Mouse (Mus musculus) T-helper 2 cell (primary cell): ENCODE measurements at regions not wholly inside any gene's neighbourhood (a gene's known extent, or its start where the extent isn't known, plus 50 kb on each side); places are given as distances from the start of the nearest gene placed in this dataset.

ENCODE experiments used
- in situ Hi-C: fragments of 300-600 bp; cut with MboI, MseI; formaldehyde crosslinking; loops from one replicate; pipeline ENCODE4 v1.15.1; 2025; ENCODE audit warnings: high pct_unique_total_duplicates

DNA sequence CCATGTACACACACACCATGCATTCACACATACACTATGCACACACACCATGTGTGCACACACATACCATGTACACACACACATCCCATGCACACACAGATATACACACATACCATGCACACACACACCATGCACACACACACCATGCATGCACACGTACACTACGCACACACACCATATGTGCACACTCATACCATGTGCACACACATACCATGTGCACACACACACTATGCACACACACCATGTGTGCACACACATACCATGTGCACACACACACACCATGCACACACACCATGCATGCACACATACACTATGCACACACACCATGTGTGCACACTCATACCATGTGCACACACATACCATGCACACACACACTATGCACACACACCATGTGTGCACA lies 87.1 kb upstream of the Tmem150c start:
- in situ Hi-C loops = loop anchor here (5.0 to 25.0 kb wide), 2 partner anchors 174 to 1059 kb away; no protein-coding TSS in a partner anchor

DNA sequence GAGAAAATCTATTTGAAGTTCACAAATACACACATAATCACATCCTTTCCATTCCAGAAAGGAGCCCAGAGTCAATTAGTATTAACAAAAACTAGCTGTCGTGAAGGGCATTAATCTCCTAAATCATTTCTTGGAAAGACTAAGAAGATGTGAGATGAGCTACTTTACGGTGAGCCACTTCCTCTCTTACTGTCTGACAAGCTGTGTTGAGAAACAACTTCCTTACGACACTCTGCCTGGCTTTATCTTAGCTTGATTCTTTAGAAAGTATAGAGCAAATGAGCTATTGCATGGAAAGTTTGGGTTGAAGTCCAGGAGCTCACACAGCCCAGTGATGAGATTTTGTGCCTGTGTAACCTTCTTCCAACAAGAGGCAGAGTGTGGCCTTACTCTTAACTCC lies 85.2 kb upstream of the Tmem150c start:
- in situ Hi-C loops = loop anchor here (5.0 to 25.0 kb wide), 2 partner anchors 173 to 1058 kb away; no protein-coding TSS in a partner anchor

DNA sequence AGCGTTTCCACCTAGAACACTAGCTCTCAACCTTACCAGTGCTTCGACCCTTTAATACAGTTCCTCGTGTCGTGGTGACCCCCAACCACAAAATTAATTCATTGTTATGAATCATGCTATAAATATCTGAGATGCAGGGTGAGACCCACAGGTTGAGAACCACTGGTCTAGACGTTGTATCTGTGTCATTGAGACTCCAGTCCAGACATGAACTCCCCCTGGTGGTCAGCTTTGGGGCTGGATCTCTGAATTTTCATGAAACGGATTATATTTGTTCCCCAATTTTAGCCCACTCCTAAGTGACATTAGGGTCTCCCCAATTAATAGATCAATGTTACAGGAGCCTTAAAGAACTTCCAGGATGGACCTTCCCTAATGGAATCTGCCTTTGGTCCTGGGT lies 81.3 kb upstream of the Tmem150c start:
- in situ Hi-C loops = loop anchor here (25.0 kb wide), 1 partner anchor 1054 kb away; no protein-coding TSS in a partner anchor

DNA sequence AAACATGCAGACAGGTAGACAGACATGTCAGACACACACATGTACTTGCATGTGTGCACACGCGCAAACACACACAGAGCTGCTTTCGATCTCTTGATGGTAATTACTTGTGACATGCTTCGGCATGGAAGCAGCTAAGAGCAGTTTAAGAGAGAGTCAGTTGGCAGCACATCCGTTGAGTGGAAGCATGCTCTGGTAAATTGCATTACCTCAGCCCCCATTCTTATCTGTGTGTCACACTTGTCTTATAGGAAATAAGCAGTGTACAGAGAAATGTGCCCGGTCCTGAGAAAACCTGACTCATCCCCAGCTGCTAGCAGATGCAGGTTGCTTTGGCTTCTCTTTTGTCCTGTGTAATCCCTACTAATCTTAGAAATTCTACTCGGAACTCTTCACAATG lies 80.0 kb upstream of the Tmem150c start:
- in situ Hi-C loops = loop anchor here (25.0 kb wide), 1 partner anchor 1052 kb away; no protein-coding TSS in a partner anchor

DNA sequence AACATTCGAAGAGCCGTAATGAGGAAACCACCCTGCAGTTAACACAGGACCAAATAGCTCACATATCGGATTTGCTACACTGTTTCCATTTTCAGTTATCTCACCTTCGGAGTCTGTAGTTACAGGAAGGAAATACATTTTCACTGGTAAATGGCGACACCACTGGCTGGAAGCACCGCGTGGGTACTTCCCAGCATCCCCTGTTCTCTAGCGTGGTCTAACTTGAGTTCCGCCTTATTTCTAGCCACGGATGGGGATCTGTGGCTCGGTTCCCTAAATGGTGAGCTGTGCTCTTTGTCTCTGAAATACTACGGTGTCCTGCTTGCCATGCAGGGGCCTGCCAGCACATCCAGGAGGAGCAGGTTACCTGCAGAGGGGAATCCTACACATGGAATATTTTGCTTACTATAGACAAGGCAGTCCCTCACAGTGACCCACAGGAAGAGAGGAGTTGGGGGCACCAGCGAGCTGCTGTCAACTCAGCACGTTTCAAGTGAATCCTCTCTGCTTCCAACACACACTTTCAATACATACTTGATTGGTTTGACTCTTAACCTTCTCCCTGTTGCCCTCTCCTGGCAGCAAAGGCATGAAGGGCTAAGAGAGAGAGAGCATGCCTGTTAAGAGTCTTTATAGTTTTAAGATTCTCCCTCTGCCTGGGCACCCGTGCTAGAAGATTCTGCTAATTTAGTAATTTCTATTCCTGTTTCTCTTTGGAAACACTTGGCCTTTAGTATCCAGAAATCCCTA lies 78.9 kb upstream of the Tmem150c start:
- in situ Hi-C loops = loop anchor here (25.0 kb wide), 1 partner anchor 1051 kb away; no protein-coding TSS in a partner anchor

DNA sequence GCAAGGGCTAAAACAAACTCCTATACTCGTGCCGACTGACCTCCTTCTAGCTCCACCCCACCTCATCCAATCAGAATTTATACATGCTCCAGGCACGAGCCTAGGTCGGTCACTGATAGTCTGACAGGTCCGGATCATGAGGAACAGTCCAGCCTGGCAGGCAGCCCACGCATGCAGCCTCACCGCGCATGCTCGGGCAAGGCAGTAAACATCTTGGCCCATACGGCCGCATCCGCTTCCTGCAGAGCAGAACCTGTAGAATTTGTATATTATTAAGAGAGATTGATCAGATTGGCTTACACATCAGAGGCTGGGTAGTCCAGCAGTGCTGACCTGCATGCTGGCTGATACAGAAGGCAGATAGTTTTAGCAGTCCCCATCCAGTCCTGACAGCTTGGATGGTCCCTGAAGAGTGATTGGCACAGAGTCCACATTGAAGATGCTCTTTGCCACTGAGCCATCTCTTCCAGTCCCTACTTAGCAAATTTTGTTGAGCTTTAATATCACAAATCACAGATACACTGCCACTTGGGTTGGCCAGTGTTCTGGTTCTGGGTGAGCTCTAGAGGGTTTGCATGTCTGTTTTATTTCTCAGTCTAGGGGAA lies 78.2 kb upstream of the Tmem150c start:
- in situ Hi-C loops = loop anchor here (25.0 kb wide), 1 partner anchor 1050 kb away; no protein-coding TSS in a partner anchor

DNA sequence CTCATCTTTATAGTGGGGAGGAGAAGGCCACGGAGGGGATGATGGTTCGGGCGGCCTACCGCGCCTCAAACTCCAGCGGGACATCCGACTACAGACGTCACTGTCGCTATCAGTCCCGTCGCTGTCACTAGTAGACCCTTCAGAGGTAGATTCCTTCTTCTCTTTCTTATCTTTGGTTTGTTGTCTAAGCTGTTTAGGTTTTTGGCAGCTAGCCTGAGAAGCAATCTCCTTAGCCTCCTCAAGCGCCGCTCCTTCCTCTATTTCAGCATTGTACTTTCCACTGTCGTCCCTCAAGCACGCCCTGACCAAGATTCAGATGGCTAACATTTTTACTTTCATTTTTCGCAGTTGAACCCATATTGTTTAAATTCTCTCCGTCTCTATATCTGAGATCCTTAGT lies 76.7 kb upstream of the Tmem150c start:
- in situ Hi-C loops = loop anchor here (25.0 kb wide), 1 partner anchor 1049 kb away; no protein-coding TSS in a partner anchor

DNA sequence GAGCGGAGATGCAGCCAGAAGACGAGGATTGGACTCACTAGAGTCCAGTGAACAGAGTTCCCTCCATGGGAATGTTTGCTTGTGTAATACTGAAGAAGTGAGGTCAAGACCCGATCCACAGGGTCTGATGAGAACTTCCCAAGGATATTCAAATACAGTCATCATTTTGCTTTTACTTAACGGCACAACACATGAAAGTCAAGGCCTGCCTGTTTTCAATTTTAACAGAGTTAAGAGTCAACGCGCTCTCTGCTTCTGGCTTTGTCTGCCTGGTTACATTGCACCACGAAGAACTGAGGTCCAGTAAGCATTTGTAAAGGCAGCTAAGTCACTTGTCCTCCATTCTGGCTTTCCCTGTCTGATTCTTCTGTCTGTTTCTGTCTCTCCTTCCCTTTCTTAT lies 72.5 kb upstream of the Tmem150c start:
- in situ Hi-C loops = loop anchor here (25.0 kb wide), 1 partner anchor 1045 kb away; no protein-coding TSS in a partner anchor

DNA sequence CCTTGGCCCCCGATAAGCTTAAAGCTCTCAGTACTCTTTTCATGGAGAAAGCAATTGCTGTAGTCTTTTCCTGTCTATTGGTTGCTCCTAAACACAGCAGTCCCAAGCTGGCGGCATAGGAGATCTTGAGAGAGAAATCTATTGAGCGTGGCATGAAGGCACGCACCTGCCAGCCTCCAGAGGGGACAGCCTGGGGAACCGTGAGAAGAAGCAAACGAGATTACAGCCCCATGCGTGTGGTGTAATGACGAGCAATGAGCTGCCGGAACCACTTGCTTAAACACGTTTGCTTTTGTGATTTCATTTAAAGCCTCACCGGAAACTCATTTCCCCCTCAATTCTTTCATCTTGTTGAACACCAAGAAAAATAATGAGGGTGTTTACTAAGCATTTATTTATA lies 72.0 kb upstream of the Tmem150c start:
- in situ Hi-C loops = loop anchor here (25.0 kb wide), 1 partner anchor 1044 kb away; no protein-coding TSS in a partner anchor

DNA sequence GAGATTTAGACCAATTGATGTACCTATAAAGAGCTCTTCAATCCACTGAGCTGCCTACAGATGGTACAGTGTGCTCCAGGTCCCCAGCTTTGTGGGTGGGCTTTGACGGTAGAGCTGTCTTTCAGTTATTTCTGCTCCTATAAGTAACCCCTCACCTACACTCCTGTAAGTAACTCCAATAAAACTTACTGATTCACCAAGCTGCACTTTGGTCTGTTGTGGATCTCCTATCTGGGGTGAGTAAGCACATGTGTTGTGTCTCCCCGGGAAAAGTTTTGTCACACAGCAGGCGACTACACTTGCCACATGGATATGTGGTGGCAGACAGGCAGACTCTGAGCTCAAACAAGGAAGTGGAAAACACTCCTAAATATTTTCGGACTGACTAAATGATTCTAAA lies 70.4 kb upstream of the Tmem150c start:
- in situ Hi-C loops = loop anchor here (25.0 kb wide), 1 partner anchor 1043 kb away; no protein-coding TSS in a partner anchor

DNA sequence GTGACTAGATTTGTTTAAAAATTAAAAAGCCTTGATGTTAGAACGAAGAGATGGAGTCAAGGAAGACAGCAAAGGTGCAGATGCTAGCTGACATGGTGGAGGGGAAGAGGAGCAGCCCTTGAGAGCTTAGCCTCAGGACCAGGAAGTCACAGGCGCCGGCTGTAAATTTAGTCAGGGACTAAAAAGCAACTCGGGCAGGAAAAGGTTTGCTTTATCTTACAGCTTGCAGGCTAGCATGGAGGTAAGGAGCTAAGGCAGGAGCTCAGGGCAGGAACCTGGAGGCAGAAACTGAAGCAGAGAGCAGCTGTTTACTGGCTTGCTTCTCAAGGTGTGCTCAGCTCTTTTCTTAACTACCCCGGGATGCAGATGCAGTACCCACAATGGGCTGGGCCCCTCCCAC lies 68.3 kb upstream of the Tmem150c start:
- in situ Hi-C loops = loop anchor here (25.0 kb wide), 1 partner anchor 1041 kb away; no protein-coding TSS in a partner anchor

DNA sequence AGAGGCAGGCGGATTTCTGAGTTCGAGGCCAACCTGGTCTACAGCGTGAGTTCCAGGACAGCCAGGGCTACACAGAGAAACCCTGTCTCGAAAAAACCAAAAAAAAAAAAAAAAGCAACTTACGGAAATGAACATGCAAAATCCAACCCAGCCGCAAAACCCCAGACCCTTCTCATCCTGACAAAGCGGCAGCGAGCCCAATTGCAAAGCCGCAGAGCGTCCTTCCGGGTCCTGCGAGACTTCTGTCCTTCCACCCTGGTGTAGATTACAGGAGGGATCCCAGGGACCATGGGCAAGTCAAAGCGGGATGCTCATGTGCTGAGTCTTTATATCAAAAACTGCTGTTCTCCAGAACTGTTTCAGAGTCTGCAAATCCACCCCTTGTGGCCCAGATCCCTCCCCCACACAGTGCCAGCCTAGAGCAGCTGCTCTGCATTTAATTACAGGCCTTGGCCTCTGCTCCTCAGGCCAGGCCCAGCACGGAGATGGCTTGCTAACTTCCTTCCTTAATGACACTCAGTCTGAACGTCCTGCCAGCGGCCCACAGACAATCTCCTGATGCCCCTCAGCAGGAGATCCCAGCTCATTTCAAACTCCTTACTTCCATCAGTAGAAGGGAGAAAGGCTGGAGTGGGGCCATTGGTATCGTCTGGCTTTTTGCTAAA lies 67.1 kb upstream of the Tmem150c start:
- in situ Hi-C loops = loop anchor here (25.0 kb wide), 1 partner anchor 1039 kb away; no protein-coding TSS in a partner anchor

DNA sequence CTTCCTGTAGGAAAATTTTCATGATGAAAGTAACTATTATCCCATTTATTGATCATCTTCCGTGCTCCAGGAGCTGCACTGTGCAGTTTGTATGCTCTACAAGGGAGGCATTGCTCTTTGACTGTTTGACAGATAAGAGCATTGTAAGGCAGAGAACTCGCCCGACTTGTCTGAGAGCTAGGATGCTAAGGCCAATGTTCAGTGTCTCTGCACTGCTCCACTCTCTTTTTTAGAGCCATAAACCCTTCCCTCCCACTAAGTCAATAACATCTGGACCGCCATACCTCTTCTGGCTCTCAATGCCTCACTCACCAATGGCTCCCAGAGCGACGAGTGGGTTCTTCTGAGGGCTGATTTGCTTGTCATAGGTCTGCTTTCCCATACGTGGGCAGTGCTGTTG lies 65.9 kb upstream of the Tmem150c start:
- in situ Hi-C loops = loop anchor here (25.0 kb wide), 1 partner anchor 1038 kb away; no protein-coding TSS in a partner anchor

DNA sequence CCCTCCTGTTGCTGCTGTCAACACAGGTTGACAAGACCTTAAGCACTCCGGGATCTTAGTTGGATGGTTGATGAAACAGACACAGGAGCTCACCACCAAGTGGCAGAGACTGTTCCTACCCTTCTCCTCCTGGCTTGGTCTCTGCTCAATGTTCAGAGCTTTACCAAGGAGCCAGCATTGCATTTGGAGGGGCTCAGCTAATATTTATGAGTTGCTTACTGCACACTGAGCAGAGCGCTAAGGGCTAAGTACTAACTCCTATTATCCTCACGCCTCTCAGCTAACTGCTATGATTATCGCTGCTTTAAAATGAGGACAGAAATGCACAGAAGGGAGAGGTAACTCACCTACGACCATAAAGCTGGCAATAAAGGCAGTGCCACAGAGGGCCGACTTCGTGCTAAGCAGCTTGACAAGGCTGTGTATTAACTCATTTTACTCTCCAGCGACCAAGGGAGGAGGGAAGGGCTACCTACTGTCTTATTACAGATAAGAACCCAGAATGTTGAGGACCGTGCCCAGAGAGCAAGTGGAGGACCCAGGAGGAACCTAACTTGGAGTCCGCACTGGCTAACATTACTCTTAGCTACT lies 65.3 kb upstream of the Tmem150c start:
- in situ Hi-C loops = loop anchor here (25.0 kb wide), 1 partner anchor 1038 kb away; no protein-coding TSS in a partner anchor

DNA sequence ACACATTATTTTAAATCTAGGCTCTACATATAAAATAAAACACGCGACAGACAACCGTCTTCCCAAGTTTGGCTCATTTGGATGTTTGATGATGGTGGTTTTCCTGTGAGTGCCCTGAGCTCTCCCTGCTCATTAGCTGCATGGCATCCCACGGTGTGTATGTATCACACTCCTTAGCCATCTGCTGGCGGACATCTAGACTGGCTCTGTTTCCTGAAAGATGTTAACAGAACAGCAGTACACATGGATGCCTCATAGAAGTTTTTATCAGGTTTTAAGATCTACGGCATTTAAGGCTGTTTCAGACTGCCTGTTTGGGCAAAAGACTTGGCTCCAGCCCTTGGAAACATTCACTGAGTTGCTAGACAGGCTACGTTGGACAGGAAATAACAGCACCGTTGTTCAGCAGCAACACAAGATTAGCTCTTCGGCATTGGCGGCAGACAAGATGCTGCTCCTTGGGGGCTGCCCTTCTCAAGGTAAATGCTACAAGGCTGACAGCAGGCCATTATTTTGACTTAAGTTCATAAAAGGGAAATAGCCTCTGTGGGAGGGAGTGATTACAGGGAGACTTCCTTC lies 61.5 kb upstream of the Tmem150c start:
- in situ Hi-C loops = no loop called here

DNA sequence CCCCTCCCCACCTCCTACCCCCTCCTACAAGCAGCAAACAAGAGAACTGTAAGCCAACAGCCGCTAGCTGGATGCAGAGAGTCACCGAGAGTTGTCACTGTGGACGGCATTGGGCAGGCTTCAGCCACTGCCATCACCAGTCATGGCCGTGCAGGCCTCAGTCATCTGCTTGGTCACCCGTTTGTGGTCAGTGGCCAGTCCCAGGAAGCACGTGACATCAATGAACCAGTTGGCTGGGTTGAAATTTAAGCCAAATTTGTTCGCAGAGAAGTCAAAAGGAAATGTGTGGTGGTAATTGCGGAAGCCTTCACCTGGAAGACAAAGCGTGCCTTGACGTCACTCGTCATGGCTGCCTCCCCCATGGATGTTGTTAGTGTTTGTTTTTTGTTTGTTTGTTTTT lies 60.7 kb upstream of the Tmem150c start:
- in situ Hi-C loops = no loop called here

DNA sequence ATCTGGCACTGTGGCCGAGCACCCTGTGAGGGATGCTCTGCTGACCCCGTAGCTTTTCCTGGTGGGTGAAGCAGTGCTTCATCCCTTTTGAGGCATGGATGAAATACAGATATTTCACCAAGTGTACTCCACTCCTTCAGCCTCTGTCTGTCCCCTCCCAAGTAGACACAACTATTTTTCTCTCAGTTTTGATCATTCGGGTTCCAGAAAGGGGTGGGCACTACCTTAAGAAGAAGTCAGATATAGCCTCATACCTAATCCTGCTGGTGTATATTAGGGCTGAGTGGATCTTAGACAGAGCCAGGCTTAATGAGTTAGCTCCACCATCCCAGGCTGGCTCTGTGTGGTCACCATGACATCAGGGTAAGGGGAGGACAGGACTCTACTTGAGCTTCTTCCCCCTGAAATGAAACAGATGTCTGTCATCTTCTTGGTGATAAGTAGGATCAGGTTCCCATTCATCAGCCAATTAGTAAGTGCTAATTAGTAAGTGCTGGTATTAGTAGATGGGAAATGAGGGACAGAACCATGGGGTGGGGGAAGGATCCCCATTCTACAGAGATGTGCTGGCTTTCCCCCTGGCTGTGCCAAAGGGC lies 58.7 kb upstream of the Tmem150c start:
- in situ Hi-C loops = no loop called here

DNA sequence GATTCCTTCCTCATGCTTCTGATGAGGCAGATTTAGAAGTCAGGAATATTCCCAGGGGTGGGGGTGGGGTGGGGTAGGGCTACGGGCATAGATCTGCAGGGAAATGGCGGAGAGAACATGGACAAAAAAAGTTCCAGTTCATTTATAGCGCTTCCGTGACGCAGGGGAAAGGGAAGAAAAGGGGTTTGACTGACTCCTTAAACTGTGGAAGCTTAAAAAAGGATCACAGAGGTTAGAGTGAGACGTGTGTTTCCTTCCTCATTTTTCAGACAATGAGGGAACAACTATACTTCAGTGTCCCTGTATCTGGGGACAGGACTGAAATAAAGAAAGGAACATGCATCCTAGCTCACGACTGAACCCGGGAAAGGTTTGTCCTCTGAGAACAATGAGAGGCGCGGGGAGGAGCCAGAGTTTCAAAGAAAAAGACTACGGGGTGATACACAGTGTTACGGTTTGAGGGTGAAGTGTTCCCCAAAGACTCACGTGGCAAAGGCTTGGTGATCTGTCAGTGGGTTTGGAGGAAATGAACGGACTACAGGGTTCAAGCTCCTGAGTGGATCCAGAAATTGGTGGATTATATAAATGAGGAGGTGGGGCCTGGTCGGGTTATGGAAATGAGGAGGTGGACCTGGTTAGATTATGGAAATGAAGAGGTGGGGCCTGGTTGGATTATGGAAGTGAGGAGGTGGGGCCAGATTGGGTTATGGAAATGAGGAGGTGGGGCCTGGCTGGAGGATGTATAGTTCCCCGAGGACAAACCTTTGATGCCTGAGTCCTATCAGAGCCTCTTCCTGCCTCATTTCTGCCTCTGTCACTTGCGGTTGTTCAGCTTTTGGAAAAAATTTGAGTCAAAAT lies 57.8 kb upstream of the Tmem150c start:
- in situ Hi-C loops = no loop called here

DNA sequence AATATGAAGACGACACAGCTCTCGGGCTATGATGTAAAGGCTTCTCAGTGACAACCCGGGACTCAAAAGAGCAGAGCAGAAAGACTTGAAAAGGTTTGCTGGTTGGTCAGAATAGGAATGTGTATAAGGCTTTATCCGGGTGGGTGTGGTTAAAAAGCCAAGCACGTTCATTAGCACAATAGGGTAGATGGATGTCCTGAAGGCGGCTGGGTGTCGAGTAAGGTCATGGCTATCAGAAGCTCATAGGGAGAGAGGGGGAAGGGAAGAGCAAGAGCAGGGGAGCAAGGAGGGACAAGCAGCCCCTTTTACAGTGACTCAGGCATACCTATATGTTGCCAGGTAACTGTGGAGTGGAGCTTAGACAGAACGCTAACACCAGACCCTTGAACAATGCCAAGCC lies 54.3 kb upstream of the Tmem150c start:
- in situ Hi-C loops = no loop called here

DNA sequence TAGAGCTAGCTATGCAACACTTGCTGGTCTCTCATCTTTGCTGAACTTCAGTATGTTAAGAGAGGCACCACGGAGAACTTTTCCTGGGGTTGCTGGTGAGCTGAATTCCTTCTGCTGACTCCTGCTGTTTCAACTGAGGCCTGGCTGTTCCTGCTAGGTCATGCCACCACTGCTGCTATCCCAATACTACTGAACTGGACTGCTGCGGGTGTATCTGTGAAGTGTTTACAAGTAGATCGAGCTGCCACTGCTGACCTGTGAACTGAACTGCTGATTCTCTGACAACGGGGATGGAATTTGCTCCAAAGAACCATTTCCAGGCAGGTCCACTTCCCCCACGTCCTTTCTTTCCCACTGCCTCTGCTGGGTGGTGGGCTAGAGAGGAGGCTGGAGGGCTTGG lies 51.1 kb upstream of the Tmem150c start:
- in situ Hi-C loops = no loop called here
